Mouse (Mus musculus): ENCODE data around the gene Tmem60. TPM values are rescaled to one million over a fixed set of nuclear protein-coding genes. Genes with fewer than 3 reads are reported as not detected.

The Tmem60 gene
- polyA plus RNA-seq, 1 experiment from 2014 or later: 55.6 TPM

Other genes starting within 250 kb of the Tmem60 start
- 18.7 and 20.8 TPM in 2 replicates for gene Phtf2, start 67 bp upstream of the Tmem60 start, polyA plus RNA-seq (2016; fragmentation: Nextera tagmentation; extraction: Ambion mirVana)
- gene Rsbn1l, start 74.2 kb downstream of the Tmem60 start, polyA plus RNA-seq (2016; fragmentation: Nextera tagmentation; extraction: Ambion mirVana): 4.9 and 7.0 TPM in 2 replicates
- gene Ptpn12, start 173.7 kb downstream of the Tmem60 start, polyA plus RNA-seq (2016; fragmentation: Nextera tagmentation; extraction: Ambion mirVana): 25.5 and 26.7 TPM in 2 replicates